Mouse (Mus musculus) c-Kit-positive CD71-positive TER-119-negative erythroid progenitor cells, embryonic 14.5 days (primary cell): Measurements from ENCODE around the gene Fkbp2.

ENCODE experiments used
- DNase-seq: peaks from one replicate; pipeline ENCODE4 v3.0.0-alpha.2; 2013; ENCODE audit warnings: low read depth

The Fkbp2 gene

GRCm38 (mm10) chr19:6940396-6941351 is 39.6 kb downstream of the Fkbp2 start:
- DNase-seq, result no peak

DNA sequence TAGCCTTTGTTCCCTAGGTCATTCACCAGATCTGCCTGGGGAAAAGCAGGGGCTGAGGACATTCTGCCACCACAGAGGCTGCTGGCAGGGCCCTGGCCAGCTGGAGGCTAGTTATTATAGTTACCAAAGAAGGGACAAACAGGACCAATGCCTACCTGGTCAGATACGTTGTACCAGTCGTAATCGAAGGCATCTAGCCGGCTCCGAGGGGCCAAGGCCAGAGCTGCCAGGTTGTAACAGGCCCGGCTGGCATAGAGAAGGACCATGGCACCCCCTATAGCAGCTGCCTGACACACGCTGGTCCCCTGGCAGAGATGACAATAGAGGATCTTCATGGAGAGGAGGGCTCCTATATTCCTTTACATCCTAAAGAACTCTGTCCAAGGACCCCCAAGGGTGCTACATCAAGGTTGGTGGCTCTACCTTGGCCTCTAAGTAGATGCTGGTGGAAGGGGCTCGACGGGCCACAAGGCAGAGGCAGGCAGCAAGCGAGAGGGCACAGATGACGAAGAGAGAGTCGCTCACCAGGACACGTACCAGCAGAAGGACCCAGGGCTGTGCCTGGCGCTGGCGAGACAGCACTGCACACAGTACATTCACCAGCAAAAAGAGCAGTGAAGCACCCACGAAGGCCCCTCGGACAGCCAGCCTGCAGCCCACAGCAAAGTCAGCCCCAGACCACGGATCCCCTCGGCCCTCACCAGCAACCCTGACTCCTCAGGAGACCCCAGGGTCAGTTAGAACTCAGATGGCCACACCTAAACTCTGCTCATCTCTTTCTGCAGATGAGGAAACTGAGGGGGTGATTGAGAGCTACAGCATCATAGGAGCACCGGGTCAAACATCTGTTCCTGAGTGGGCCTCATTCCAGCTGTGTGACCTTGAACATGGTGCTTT is 40.9 kb downstream of the Fkbp2 start:
- DNase-seq, result no peak

GRCm38 (mm10) chr19:6937541-6938465 is 42.5 kb downstream of the Fkbp2 start:
- DNase-seq, result no peak

DNA sequence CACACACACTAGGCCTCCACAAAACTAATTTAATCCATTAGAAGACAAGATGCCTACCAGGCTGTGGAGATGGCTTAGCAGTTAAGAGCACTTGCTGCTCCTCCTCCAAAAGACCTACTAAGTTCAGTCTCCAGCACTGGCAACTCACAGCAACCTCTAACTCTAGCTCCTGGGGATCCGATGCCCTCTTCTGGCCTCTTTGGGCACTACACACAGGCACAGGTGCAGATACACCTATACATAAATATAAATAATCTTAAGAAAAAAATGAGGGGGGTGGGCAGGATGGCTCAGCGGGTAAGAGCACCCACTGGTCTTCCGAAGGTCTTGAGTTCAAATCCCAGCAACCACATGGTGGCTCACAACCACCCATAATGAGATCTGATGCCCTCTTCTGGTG is 44.0 kb downstream of the Fkbp2 start:
- DNase-seq, result no peak

DNA sequence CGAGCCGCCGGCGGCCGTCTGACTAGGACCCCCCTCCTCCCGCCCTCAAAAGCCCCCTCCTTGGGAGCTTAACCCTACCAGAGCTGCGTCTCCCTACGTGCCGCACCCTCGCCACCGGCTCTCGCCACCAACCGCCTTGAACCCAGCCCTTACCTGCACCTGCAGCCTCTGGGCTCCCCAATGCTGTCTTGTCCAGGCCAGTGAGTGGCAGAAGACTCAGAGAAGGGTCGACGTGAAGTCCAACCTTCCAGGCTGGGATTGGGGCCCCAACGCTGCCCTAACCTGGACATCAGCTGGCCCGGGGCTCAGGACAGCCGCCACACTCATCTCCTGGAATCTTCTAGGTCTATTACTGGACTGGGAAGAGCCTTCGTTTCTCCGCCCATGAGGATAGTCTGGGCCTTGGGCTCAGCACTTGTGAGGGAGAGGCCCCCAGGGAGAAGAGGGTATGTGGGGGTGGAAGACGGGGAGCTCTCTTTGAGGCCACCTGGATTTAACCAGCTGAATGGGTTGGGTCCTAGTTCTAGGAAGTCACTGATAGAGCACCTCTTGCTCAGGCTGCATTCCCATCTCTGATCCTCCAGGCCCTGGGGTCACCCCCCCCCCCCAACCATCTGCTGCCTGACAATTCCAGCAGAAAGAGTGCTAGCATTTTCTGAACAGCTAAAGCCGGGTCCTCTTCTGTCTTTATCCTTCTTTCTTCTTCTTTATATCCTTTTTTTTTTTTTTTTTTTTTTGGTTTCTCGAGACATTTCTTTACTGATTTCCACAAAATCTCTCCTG is 45.9 kb downstream of the Fkbp2 start, which contains the start of gene Kcnk4:
Kcnk4 (minus strand) TSS at position 321 of the 783 bp plus-strand sequence.
- no peak for DNase-seq

DNA sequence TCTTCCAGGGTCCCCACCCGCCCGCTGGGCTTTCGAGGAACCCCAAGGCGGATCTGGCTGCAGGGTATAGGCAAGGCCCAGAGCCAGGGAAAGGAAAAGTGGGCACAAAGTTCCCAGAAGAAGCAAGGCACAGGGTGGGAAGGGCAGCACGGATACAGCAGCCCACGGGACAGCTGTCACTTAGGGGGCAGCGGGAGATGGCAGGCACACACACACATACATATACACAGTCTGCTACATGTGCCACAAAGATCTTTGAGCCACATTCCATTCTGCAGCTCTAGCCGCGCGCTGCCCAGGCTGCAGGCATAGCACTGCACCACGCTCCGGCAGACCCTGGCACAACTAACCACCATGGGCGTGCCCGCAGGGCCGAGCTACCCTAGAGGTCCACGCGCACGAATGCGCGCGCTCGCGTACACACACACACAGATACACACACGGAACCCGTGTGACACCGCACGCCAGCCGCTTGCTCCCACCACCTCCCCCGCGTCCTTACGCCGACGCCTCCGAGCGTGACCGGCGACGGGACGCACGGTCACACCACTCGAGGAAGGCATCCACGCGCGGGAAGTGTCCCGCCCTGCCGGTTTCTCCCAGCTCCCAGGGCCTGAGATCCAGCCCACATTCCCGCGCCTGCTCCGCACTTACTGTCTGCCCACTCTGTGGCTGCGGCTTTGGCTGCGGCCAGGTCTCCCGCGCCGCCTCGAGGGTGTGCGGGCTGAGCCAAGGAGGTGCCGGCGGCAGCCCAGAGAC is 46.7 kb downstream of the Fkbp2 start:
- no peak for DNase-seq

DNA sequence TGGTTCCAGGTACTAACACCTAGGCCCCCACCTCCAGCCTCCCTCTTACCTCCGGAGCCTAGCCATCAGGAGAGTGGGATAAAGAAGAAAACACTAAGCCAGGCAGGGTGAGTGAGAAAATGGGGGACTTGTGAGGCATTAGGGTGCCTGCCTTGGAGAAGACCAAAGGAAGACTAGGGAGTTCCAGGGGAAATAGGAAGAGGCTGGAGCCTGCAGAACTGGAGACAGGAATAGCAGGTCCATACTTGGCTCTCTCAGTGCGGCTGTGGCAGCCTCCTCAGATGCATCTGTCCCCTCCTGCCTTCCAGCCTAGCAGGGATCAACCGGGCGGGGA is 47.2 kb downstream of the Fkbp2 start:
- DNase-seq, result no peak

- no peak for DNase-seq
Observed at GRCm38 (mm10) chr19:6932018-6932417, 48.3 kb downstream of the Fkbp2 start.

DNA sequence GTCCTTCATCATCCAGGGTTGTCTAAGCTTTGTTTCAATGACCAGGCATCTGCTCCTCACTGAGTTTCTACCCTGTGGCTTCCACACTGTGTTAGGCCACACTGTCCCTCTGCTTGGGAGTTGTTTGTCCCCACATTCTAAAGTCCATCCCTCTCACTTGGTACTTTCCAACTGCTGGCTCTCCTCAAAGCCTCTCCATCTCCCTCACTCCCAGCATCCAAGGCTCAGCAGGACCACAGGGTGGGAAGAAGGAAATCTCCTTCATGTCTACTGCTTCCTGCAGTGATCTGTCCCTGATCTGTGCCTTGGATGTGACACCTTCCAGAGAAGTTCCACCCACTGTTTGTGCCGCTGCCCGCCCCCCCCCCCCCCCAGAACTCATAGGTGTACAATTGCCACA is 49.3 kb downstream of the Fkbp2 start:
- no peak for DNase-seq

DNA sequence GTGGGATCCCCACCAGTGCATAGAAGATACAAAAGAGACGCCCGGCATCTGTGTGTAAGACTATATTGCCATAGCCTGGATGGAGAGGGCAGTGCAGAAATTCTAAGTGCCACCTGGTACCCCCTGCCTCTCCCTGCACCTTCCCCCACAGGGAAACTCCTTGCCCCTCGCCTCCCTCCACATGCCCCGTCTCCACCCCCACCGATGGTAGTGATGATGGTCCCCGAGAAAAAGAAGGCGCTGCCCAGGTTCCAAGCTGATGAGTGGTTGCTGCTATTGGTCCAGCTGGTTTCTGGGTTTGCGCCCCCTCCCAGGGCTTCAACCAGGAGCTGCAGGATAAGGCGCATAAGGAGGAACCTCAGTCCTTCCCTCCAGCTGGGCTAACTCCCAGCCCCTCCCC is 52.2 kb downstream of the Fkbp2 start:
- DNase-seq, result no peak
